Mouse (Mus musculus) lung, postnatal 0 days (tissue): Measurements from ENCODE around the gene Gm9999. TPM values are rescaled to one million over a fixed set of nuclear protein-coding genes. Genes with fewer than 3 reads are reported as not detected.

Source experiments
- ATAC-seq: fragments of 200-750 bp; cut with Nextera tagmentation; 2 replicates; pipeline ENCODE4 v1.8.0; 2017; ENCODE audit warnings: moderate library complexity
- DNase-seq: peaks from one replicate; pipeline ENCODE4 v3.0.0-alpha.2; 2016; ENCODE audit warnings: low spot score
- H3K27ac ChIP-seq: fragments of 300-500 bp; sonication (generic); 2 replicates; pipeline ENCODE4 v1.5.1; 2014; ENCODE audit warnings: antibody characterized with exemption, mild to moderate bottlenecking, low read length, mixed read lengths
- H3K27me3 ChIP-seq: fragments of 300-500 bp; sonication (generic); replicated peaks from 2 replicates; pipeline ENCODE4 v1.6.1; 2014; ENCODE audit warnings: low read length, mixed read lengths; ENCODE audit not compliant: insufficient read depth
- H3K36me3 ChIP-seq: fragments of 300-500 bp; sonication (generic); 2 replicates; pipeline ENCODE4 v1.6.1; 2014; ENCODE audit warnings: low read length, mixed read lengths; ENCODE audit not compliant: insufficient read depth
- H3K4me1 ChIP-seq: fragments of 300-500 bp; sonication (generic); 2 replicates; pipeline ENCODE4 v1.6.1; 2014; ENCODE audit warnings: antibody characterized with exemption, low read depth, low read length, mixed read lengths; ENCODE audit not compliant: insufficient read depth
- H3K4me2 ChIP-seq: fragments of 300-500 bp; sonication (generic); replicated peaks from 2 replicates; pipeline ENCODE4 v1.6.1; 2014; ENCODE audit warnings: low read depth, mild to moderate bottlenecking, low read length, moderate library complexity, mixed read lengths
- H3K4me3 ChIP-seq: fragments of 300-500 bp; sonication (generic); 2 replicates; pipeline ENCODE4 v1.5.1; 2014; ENCODE audit warnings: low read depth, low read length
- H3K9ac ChIP-seq: fragments of 300-500 bp; sonication (generic); replicated peaks from 2 replicates; pipeline ENCODE4 v1.6.1; 2014; ENCODE audit warnings: low read depth, mild to moderate bottlenecking
- H3K9me3 ChIP-seq: fragments of 300-500 bp; sonication (generic); 2 replicates; pipeline ENCODE4 v1.6.1; 2016; ENCODE audit warnings: low read length, mixed read lengths
- CTCF ChIP-seq: IDR thresholded peaks from 2 replicates; pipeline ENCODE4 v1.5.1; 2016; ENCODE audit warnings: antibody characterized with exemption, mild to moderate bottlenecking
- EP300 ChIP-seq: IDR thresholded peaks from 2 replicates; pipeline ENCODE4 v1.6.1; 2016; ENCODE audit warnings: antibody characterized with exemption, mild to moderate bottlenecking, control low read depth
- WGBS: fragments of 180-500 bp; shearing (Covaris S2); extraction: QIAGEN DNeasy Blood & Tissue Kit; methylation state at CpG from one replicate; pipeline ENCODE4 v1.1.7; 2014; 5-methylcytosine and 5-hydroxymethylcytosine counted together
- polyA plus RNA-seq: library from polyadenylated mRNA; unstranded; fragments of >200 nt; fragmentation: Nextera tagmentation; extraction: Ambion mirVana; gene quantifications from 2 replicates; pipeline ENCODE4 v1.2.1, GENCODE M21; 2015

Gm9999 gene
- polyA plus RNA-seq, 1 experiment from 2014 or later = not detected

- ATAC-seq (no peak), DNase-seq (no peak)
- Histone ChIP-seq H3K36me3 (peaks cover 48% of the 10 kb centered on the region; the same call in 1 of the 2 replicates), H3K9ac (no peak overlapping the region), H3K4me2 (no peak overlapping the region), H3K4me3 (no peak overlapping the region), H3K27me3 (no peaks in the 10 kb centered on the region), H3K4me1 (peaks cover 2% of the 10 kb centered on the region; the same call in 1 of the 2 replicates), H3K27ac (no peak overlapping the region), H3K9me3 (no peaks in the 10 kb centered on the region)
- WGBS = 91% methylated on average over 4 of the region's 4 CpGs
- TF ChIP-seq EP300 = no peak
- no peak for TF ChIP-seq CTCF
Measured at GRCm38 (mm10) chr7:46997008-46997407, 13.6 kb downstream of the Gm9999 start.

GRCm38 (mm10) chr7:46997644-46998395 lies 14.4 kb downstream of the Gm9999 start:
- Histone ChIP-seq H3K36me3 (peaks cover 45% of the 10 kb centered on the region; the same call in 1 of the 2 replicates), H3K9ac (no peak overlapping the region), H3K4me1 (peaks cover 6% of the 10 kb centered on the region; the same call in 1 of the 2 replicates), H3K4me3 (no peak overlapping the region), H3K27me3 (no peaks in the 10 kb centered on the region), H3K27ac (no peak overlapping the region), H3K4me2 (no peak overlapping the region), H3K9me3 (no peaks in the 10 kb centered on the region)
- DNase-seq = no peak
- no peak for ATAC-seq
- TF ChIP-seq EP300 (no peak), CTCF (no peak)
- WGBS = 70% methylated on average over 21 of the region's 21 CpGs

GRCm38 (mm10) chr7:46998942-46999341 lies 15.6 kb downstream of the Gm9999 start:
- H3K36me3 ChIP-seq = peaks cover 36% of the 10 kb centered on the region; the same call in 1 of the 2 replicates
- 93% methylated on average over 2 of the region's 2 CpGs for WGBS
- no peaks in the 10 kb centered on the region for H3K27me3 ChIP-seq
- no peak overlapping the region for H3K27ac ChIP-seq
- peaks cover 6% of the 10 kb centered on the region; the same call in 1 of the 2 replicates for H3K4me1 ChIP-seq
- H3K9me3 ChIP-seq = no peaks in the 10 kb centered on the region
- no peak overlapping the region for H3K4me3 ChIP-seq
- no peak for DNase-seq
- TF ChIP-seq CTCF = no peak
- no peak for TF ChIP-seq EP300
- no peak overlapping the region for H3K4me2 ChIP-seq
- H3K9ac ChIP-seq = no peak overlapping the region
- ATAC-seq = no peak

GRCm38 (mm10) chr7:46999983-47000643 lies 16.7 kb downstream of the Gm9999 start:
- Histone ChIP-seq H3K27ac (no peak overlapping the region), H3K36me3 (peaks cover 26% of the 10 kb centered on the region; the same call in 1 of the 2 replicates), H3K4me2 (no peak overlapping the region), H3K27me3 (no peaks in the 10 kb centered on the region), H3K9me3 (no peaks in the 10 kb centered on the region), H3K4me1 (peaks cover 6% of the 10 kb centered on the region; the same call in 1 of the 2 replicates), H3K4me3 (no peak overlapping the region), H3K9ac (no peak overlapping the region)
- TF ChIP-seq CTCF (no peak), EP300 (no peak)
- 65% methylated on average over 8 of the region's 8 CpGs for WGBS
- no peak for DNase-seq
- ATAC-seq = no peak

- TF ChIP-seq EP300 (peak; percentile 53), CTCF (peak; percentile 13; the same call in 1 of the 2 replicates)
- ATAC-seq = peak; percentile 95
- Histone ChIP-seq H3K4me3 (no peak overlapping the region), H3K27me3 (no peaks in the 10 kb centered on the region), H3K9ac (no peak overlapping the region), H3K4me1 (peaks cover 6% of the 10 kb centered on the region; the same call in 1 of the 2 replicates), H3K27ac (no peak overlapping the region), H3K4me2 (no peak overlapping the region), H3K36me3 (peaks cover 24% of the 10 kb centered on the region; the same call in 1 of the 2 replicates), H3K9me3 (no peaks in the 10 kb centered on the region)
- WGBS = 32% methylated on average over 3 of the region's 3 CpGs
- peak; percentile 72 for DNase-seq
Measured at GRCm38 (mm10) chr7:47000644-47000983, 17.2 kb downstream of the Gm9999 start.

- Histone ChIP-seq H3K36me3 (peaks cover 24% of the 10 kb centered on the region; the same call in 1 of the 2 replicates), H3K4me1 (peaks cover 6% of the 10 kb centered on the region; the same call in 1 of the 2 replicates), H3K27me3 (no peaks in the 10 kb centered on the region), H3K4me2 (no peak overlapping the region), H3K27ac (no peak overlapping the region), H3K9me3 (no peaks in the 10 kb centered on the region), H3K4me3 (no peak overlapping the region), H3K9ac (no peak overlapping the region)
- 24% methylated on average over 5 of the region's 5 CpGs for WGBS
- DNase-seq (no peak), ATAC-seq (no peak)
- TF ChIP-seq CTCF = no peak
- TF ChIP-seq EP300 = no peak
Measured at GRCm38 (mm10) chr7:47001125-47001899, 17.9 kb downstream of the Gm9999 start.
